Mouse (Mus musculus): ENCODE data around the gene Celsr2. TPM values are rescaled to one million over a fixed set of nuclear protein-coding genes. Genes with fewer than 3 reads are reported as not detected.

The Celsr2 gene
- polyA plus RNA-seq, 1 experiment from 2014 or later = 52.0 TPM

- peaks cover 33% of the 10 kb centered on the region for H3K4me1 ChIP-seq (replicated peaks; ENCODE audit: control insufficient read depth, insufficient read depth, low read length)
- H3K9me3 ChIP-seq (ENCODE audit: control insufficient read depth, low read length) = no peaks in the 10 kb centered on the region
- no peak overlapping the region for H3K4me3 ChIP-seq (ENCODE audit: low read depth, low read length)
- H3K36me3 ChIP-seq (ENCODE audit: control insufficient read depth, insufficient read depth, low read length) = peaks cover 2% of the 10 kb centered on the region; the same call in 1 of the 2 replicates
- DNase-seq (ENCODE audit: low spot score) = no peak
- no peaks in the 10 kb centered on the region for H3K27me3 ChIP-seq (ENCODE audit: control insufficient read depth, insufficient read depth, low read length)
- no peak overlapping the region for H3K4me2 ChIP-seq (ENCODE audit: low read depth, low read length, severe bottlenecking)
- no peak overlapping the region for H3K9ac ChIP-seq (ENCODE audit: low read length)
- ATAC-seq (replicated peaks; ENCODE audit: low FRiP score) = no peak
- WGBS = 78% methylated on average over 7 of the region's 7 CpGs
- no peak overlapping the region for H3K27ac ChIP-seq (ENCODE audit: low read depth, low read length)
Observed at GRCm38 (mm10) chr3:108436380-108436714, 21.0 kb upstream of the Celsr2 start.

DNA sequence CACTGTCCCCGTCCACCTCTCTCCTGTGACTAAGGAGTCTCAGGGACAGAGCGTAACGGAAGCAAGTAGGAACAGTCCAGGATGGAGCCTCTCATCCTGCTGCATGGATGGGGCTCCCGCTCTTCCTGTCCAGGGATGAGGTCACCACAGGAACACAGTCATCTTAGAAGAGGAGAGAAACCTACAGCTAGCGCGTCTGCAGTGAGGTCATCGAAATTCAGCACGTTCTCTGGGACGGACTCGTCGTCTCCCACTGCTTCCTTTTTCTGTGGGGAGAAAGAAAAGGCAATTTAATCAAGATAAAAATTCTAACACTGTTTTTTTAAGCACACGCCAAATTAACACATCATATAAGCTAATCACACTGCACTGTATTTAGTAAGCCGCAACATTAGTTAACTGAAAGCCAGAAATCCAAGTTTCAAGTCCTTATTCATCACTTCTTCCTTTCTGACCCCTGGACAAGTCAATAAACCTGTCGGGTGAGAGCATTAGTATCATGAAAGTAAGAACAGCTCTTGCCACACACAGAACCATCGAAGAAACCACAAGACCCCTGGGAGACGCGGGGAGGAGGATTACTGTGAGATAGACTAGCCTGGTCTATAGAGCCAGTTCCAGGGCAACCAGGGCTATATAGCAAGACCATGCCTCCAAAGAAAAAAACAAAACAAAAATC, 20.5 kb upstream of the Celsr2 start:
- Histone ChIP-seq H3K27ac (ENCODE audit: low read depth, low read length) (peak overlapping the region; percentile 97), H3K4me1 (replicated peaks; ENCODE audit: control insufficient read depth, insufficient read depth, low read length) (peaks cover 33% of the 10 kb centered on the region), H3K4me3 (ENCODE audit: low read depth, low read length) (no peak overlapping the region), H3K4me2 (ENCODE audit: low read depth, low read length, severe bottlenecking) (no peak overlapping the region), H3K9me3 (ENCODE audit: control insufficient read depth, low read length) (no peaks in the 10 kb centered on the region), H3K9ac (ENCODE audit: low read length) (peak overlapping the region; percentile 52), H3K27me3 (ENCODE audit: control insufficient read depth, insufficient read depth, low read length) (no peaks in the 10 kb centered on the region), H3K36me3 (ENCODE audit: control insufficient read depth, insufficient read depth, low read length) (peaks cover 4% of the 10 kb centered on the region; the same call in 1 of the 2 replicates)
- ATAC-seq (replicated peaks; ENCODE audit: low FRiP score) (no peak), DNase-seq (ENCODE audit: low spot score) (no peak)
- 88% methylated on average over 17 of the region's 17 CpGs for WGBS

GRCm38 (mm10) chr3:108433881-108434495, 18.6 kb upstream of the Celsr2 start:
- DNase-seq (ENCODE audit: low spot score) (peak; percentile 85), ATAC-seq (replicated peaks; ENCODE audit: low FRiP score) (peak; percentile 82)
- peak overlapping the region; percentile 21 for H3K4me2 ChIP-seq (ENCODE audit: low read depth, low read length, severe bottlenecking)
- 10% methylated on average over 19 of the region's 19 CpGs for WGBS
- no peaks in the 10 kb centered on the region for H3K27me3 ChIP-seq (ENCODE audit: control insufficient read depth, insufficient read depth, low read length)
- peak overlapping the region; percentile 97 for H3K27ac ChIP-seq (ENCODE audit: low read depth, low read length)
- peak overlapping the region; percentile 52 for H3K9ac ChIP-seq (ENCODE audit: low read length)
- no peaks in the 10 kb centered on the region for H3K9me3 ChIP-seq (ENCODE audit: control insufficient read depth, low read length)
- peaks cover 33% of the 10 kb centered on the region for H3K4me1 ChIP-seq (replicated peaks; ENCODE audit: control insufficient read depth, insufficient read depth, low read length)
- no peak overlapping the region for H3K4me3 ChIP-seq (ENCODE audit: low read depth, low read length)
- peaks cover 6% of the 10 kb centered on the region; the same call in 1 of the 2 replicates for H3K36me3 ChIP-seq (ENCODE audit: control insufficient read depth, insufficient read depth, low read length)

GRCm38 (mm10) chr3:108433188-108433880, 18.0 kb upstream of the Celsr2 start:
- no peaks in the 10 kb centered on the region for H3K9me3 ChIP-seq (ENCODE audit: control insufficient read depth, low read length)
- WGBS = 8% methylated on average over 18 of the region's 18 CpGs
- peak overlapping the region; percentile 61 for H3K9ac ChIP-seq (ENCODE audit: low read length)
- DNase-seq (ENCODE audit: low spot score) = peak; percentile 95
- H3K4me1 ChIP-seq (replicated peaks; ENCODE audit: control insufficient read depth, insufficient read depth, low read length) = peaks cover 33% of the 10 kb centered on the region
- no peaks in the 10 kb centered on the region for H3K27me3 ChIP-seq (ENCODE audit: control insufficient read depth, insufficient read depth, low read length)
- peaks cover 11% of the 10 kb centered on the region; the same call in 1 of the 2 replicates for H3K36me3 ChIP-seq (ENCODE audit: control insufficient read depth, insufficient read depth, low read length)
- peak overlapping the region; percentile 97 for H3K27ac ChIP-seq (ENCODE audit: low read depth, low read length)
- peak; percentile 91 for ATAC-seq (replicated peaks; ENCODE audit: low FRiP score)
- no peak overlapping the region for H3K4me3 ChIP-seq (ENCODE audit: low read depth, low read length)
- H3K4me2 ChIP-seq (ENCODE audit: low read depth, low read length, severe bottlenecking) = peak overlapping the region; percentile 21; the same call in 1 of the 2 replicates

GRCm38 (mm10) chr3:108432542-108433187, 17.3 kb upstream of the Celsr2 start:
- peak overlapping the region; percentile 97 for H3K27ac ChIP-seq (ENCODE audit: low read depth, low read length)
- peak overlapping the region; percentile 61 for H3K9ac ChIP-seq (ENCODE audit: low read length)
- 26% methylated on average over 13 of the region's 13 CpGs for WGBS
- H3K27me3 ChIP-seq (ENCODE audit: control insufficient read depth, insufficient read depth, low read length) = no peaks in the 10 kb centered on the region
- H3K4me3 ChIP-seq (ENCODE audit: low read depth, low read length) = no peak overlapping the region
- H3K36me3 ChIP-seq (ENCODE audit: control insufficient read depth, insufficient read depth, low read length) = peaks cover 13% of the 10 kb centered on the region; the same call in 1 of the 2 replicates
- H3K9me3 ChIP-seq (ENCODE audit: control insufficient read depth, low read length) = no peaks in the 10 kb centered on the region
- DNase-seq (ENCODE audit: low spot score) (peak; percentile 81), ATAC-seq (replicated peaks; ENCODE audit: low FRiP score) (peak; percentile 78)
- H3K4me1 ChIP-seq (replicated peaks; ENCODE audit: control insufficient read depth, insufficient read depth, low read length) = peaks cover 33% of the 10 kb centered on the region
- peak overlapping the region; percentile 21; the same call in 1 of the 2 replicates for H3K4me2 ChIP-seq (ENCODE audit: low read depth, low read length, severe bottlenecking)

GRCm38 (mm10) chr3:108425624-108426018, 10.3 kb upstream of the Celsr2 start:
- ATAC-seq (replicated peaks; ENCODE audit: low FRiP score) (no peak), DNase-seq (ENCODE audit: low spot score) (no peak)
- H3K4me2 ChIP-seq (ENCODE audit: low read depth, low read length, severe bottlenecking) = no peak overlapping the region
- peaks cover 14% of the 10 kb centered on the region; the same call in 1 of the 2 replicates for H3K36me3 ChIP-seq (ENCODE audit: control insufficient read depth, insufficient read depth, low read length)
- H3K27me3 ChIP-seq (ENCODE audit: control insufficient read depth, insufficient read depth, low read length) = no peaks in the 10 kb centered on the region
- peak overlapping the region; percentile 66 for H3K27ac ChIP-seq (ENCODE audit: low read depth, low read length)
- H3K9ac ChIP-seq (ENCODE audit: low read length) = peak overlapping the region; percentile 8; the same call in 1 of the 2 replicates
- WGBS = 78% methylated on average over 6 of the region's 6 CpGs
- H3K9me3 ChIP-seq (ENCODE audit: control insufficient read depth, low read length) = no peaks in the 10 kb centered on the region
- H3K4me1 ChIP-seq (replicated peaks; ENCODE audit: control insufficient read depth, insufficient read depth, low read length) = peaks cover 20% of the 10 kb centered on the region
- H3K4me3 ChIP-seq (ENCODE audit: low read depth, low read length) = no peak overlapping the region

DNA sequence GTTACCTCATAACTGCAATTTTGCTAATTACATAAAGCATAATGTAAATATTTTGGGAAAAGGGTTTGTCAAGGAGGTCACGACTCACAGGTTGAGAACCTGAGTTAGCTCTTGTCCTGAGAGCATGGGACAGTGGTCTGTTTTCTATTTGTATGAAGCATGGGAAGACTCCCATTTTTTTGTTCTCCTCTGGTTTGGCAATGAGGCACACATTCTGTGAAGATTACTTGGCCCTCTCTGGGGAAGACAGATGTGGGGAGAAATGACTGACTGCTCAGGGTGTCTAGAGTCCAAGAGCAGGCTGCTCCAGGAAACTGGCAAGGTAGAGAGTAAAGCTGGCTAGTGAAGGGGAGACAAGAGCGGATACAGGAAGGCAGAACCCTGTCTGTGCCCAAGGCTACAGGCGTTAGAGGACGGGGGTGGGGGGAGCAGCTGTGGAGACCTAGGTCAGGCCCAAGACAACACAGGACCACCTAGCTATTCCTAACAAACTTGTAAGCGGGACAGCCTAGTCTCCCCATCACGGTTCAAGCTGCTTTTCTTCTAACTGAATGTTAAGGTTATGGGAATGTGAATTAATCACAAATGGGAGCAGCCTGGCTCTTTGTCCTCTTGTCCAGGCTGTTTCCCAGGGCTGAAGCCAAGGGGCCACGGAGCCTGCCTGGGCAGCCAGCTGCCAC, 9.7 kb upstream of the Celsr2 start:
- Histone ChIP-seq H3K4me1 (replicated peaks; ENCODE audit: control insufficient read depth, insufficient read depth, low read length) (peaks cover 20% of the 10 kb centered on the region), H3K9me3 (ENCODE audit: control insufficient read depth, low read length) (no peaks in the 10 kb centered on the region), H3K4me3 (ENCODE audit: low read depth, low read length) (no peak overlapping the region), H3K9ac (ENCODE audit: low read length) (peak overlapping the region; percentile 23; the same call in 1 of the 2 replicates), H3K36me3 (ENCODE audit: control insufficient read depth, insufficient read depth, low read length) (peaks cover 14% of the 10 kb centered on the region; the same call in 1 of the 2 replicates), H3K4me2 (ENCODE audit: low read depth, low read length, severe bottlenecking) (no peak overlapping the region), H3K27ac (ENCODE audit: low read depth, low read length) (peak overlapping the region; percentile 66), H3K27me3 (ENCODE audit: control insufficient read depth, insufficient read depth, low read length) (no peaks in the 10 kb centered on the region)
- DNase-seq (ENCODE audit: low spot score) (no peak), ATAC-seq (replicated peaks; ENCODE audit: low FRiP score) (0 out of 2 replicates have a peak, but pooled peaks have one; percentile 17)
- 61% methylated on average over 7 of the region's 7 CpGs for WGBS
